Mouse (Mus musculus): ENCODE data around the gene Slbp.

The Slbp gene

DNA sequence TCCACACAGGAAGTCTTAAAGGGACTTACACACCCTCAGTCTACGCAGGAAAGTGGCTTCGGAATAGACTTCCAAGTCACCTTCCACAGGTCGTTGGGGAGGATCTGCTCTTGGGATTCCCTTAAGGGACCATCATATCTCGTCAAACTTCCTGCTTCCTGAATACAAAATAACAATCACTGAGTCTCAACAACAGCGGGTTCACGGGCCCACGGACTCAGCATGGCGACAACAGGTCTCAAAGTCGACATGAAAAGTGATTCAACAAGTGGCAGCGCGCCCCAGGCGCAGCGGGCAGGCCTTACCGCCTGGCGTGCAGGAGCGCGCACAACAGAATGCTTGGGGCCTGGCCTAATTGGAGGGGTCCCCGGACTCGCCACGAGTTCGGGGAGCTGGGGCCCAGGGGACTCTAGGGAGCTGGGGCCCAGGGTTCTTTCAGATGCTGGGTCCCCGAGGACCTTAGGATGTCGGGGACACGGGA is 23.5 kb downstream of the Slbp start:
- peak; percentile 43 to 46 for DNase-seq

GRCm38 (mm10) chr5:33627968-33628367 is 24.4 kb downstream of the Slbp start:
- peak; percentile 10 to 18 for DNase-seq

DNA sequence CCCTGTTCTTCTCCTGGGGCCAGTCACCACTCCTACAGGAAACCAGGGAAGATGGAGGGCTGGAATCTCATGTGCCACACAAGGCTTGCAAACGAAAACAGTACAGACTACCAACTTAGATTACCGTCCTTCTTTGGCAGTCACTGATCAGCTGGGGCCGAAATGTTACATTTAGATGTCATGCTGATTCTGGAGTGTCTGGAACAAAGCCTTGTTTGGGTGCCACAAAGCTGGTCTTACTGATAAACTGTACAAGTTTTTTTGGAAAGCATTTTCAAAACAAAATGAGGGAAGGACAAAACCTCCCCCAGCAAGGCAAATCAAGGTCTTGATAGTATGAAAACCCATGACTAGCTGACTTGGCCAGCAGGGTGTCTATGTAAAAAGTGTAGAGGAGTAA is 28.6 kb downstream of the Slbp start:
- DNase-seq: no peak

GRCm38 (mm10) chr5:33622671-33623070 is 29.7 kb downstream of the Slbp start:
- no peak for DNase-seq

DNA sequence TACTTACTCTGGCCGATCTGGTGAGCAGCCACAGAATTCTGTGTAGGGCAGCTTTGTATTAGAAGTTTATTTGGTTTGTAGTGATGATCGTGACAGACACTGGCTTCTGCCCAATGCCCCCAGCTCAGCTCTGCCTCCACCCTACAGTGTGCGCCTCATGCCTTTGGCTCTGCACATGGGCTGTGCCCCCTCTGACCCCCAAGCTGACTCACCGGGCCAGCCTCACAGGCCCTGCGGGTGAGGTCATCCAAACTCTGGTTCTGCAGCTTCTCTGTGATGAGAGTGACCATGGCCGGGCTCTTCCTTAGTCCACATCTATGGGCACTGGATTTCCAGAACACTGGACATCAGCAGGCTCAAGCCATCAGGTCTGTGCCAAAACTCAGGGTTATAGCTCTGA is 38.0 kb downstream of the Slbp start:
- DNase-seq: no peak

- no peak for DNase-seq
Measured at GRCm38 (mm10) chr5:33611795-33612194, 40.6 kb downstream of the Slbp start.

GRCm38 (mm10) chr5:33609226-33609625 is 43.1 kb downstream of the Slbp start:
- no peak for DNase-seq

DNA sequence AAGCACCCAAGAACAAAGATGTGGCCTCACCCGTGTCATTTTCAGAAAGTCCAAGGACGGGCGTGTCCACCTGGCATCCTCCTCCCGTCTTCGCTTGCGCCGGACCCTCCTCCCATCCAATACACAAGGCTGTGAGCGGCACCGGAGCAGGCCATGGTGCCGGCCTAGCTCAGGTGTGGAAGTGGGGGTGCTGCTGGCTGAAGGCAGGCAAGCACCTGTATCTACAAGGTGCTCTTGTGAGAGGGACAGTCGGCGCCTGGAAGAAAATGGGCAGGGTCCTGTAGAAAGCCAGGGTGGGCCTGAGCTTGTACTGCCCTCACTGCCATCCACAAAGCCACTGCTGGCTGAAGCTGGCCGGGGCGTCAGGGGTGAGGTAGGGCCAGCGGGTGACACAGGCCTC is 44.9 kb downstream of the Slbp start:
- DNase-seq: no peak

DNA sequence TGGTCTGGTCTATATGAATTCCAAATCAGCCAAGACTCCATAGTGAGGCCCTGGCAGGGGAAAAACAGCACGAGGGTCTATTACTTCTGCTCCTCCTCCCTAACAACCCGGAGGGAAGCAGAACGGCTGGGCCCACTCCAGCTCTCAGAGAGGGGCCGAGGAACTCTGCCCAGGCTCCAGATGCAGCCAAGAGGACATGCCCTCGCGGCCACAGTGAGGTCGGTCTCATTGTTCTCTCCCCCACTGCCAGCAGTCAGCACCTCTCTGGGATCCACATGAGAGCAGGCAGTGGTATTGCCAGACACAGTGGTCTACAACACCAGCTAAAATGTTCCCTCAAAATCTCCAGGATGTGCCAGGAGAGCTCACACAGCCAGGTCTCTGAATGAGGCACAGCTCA is 45.7 kb downstream of the Slbp start:
- DNase-seq: no peak

GRCm38 (mm10) chr5:33605314-33605713 is 47.1 kb downstream of the Slbp start:
- DNase-seq: no peak

DNA sequence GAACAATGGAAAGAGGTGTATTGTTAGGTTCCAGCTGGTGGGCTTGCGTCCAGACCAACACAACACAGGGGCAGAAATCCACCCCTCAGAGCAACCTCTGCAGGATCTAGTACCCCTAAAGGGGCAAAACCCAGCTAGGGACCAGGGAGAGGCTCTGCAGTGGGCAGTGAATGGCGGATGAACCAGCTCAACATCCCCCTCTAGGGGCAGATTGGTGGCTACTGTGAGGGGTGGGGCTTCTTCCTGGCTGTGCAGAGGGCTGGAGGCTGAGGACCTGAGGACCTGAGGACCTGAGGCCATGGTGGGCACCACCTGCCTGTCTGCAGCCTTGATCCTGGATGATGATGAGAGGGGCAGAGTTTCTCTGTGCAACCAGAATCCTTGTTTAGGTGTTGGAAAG is 58.8 kb downstream of the Slbp start:
- no peak for DNase-seq

- peak; percentile 36 to 59 for DNase-seq
Measured at GRCm38 (mm10) chr5:33589221-33589888, 63.0 kb downstream of the Slbp start.

GRCm38 (mm10) chr5:33588066-33588465 is 64.3 kb downstream of the Slbp start:
- DNase-seq: no peak

GRCm38 (mm10) chr5:33587498-33588058 is 64.8 kb downstream of the Slbp start:
- DNase-seq: no peak
